21 mouse cellular contexts compared by ENCODE assay signal in genomic region chr11:4500826-4501225, GRCm38 (mm10). TPM values are rescaled to one million over a fixed set of nuclear protein-coding genes. Genes with fewer than 3 reads are reported as not detected.
DNase-seq lines count a peak whose midpoint lies in the region; ATAC-seq and TF ChIP-seq lines count a peak whose summit lies in the region.
"Had no signal": no experiment of that assay in that cellular context is flagged by ENCODE, and none has a peak within 500 bp of the region (broad histone marks: within the 10 kb centered on the region; RNA-seq: fewer than 3 reads in every experiment).

No protein-coding gene starts in this region.

- H3K9me3 ChIP-seq in intestine, postnatal 0 days (ENCODE audit: control insufficient read depth): no peaks in the 10 kb centered on the region
- H3K9me3 ChIP-seq in intestine, embryonic 16.5 days (ENCODE audit: control insufficient read depth, low read length): no peaks in the 10 kb centered on the region
- H3K9me3 ChIP-seq in midbrain, embryonic 14.5 days (ENCODE audit: control insufficient read depth, low read length): no peaks in the 10 kb centered on the region
- no peaks in the 10 kb centered on the region for H3K9me3 ChIP-seq in midbrain, embryonic 15.5 days
- H3K9me3 ChIP-seq: forebrain, embryonic 10.5 days; limb, embryonic 13.5 days; neural tube, embryonic 15.5 days; stomach, embryonic 15.5 days had no signal

- H3K27ac ChIP-seq in cerebellum, adult 2 months (ENCODE audit: insufficient read depth, low read length): no peak overlapping the region
- H3K27ac ChIP-seq in intestine, postnatal 0 days (ENCODE audit: low read depth, low read length): no peak overlapping the region
- no peak overlapping the region for H3K27ac ChIP-seq in intestine, embryonic 16.5 days (ENCODE audit: low read length)
- H3K27ac ChIP-seq in midbrain, embryonic 14.5 days (replicated peaks; ENCODE audit: low read depth, low read length): no peak overlapping the region
- no peak overlapping the region for H3K27ac ChIP-seq in midbrain, embryonic 15.5 days
- H3K27ac ChIP-seq: forebrain, embryonic 10.5 days; hindbrain, embryonic 14.5 days; limb, embryonic 13.5 days; neural tube, embryonic 15.5 days; stomach, embryonic 15.5 days had no signal

- peak; percentile 66; the same call in 1 of the 2 replicates for TF ChIP-seq CTCF in cerebellum, adult 2 months (IDR thresholded peaks at IDR 0.05; ENCODE audit: borderline replicate concordance, insufficient read depth, low read depth, low read length)
- peak; percentile 25; the same call in 1 of the 2 replicates for TF ChIP-seq CTCF in intestine, postnatal 0 days (IDR thresholded peaks at IDR 0.05; ENCODE audit: low read depth)

- TF ChIP-seq POLR2A in cerebellum, adult 2 months (IDR thresholded peaks at IDR 0.05; ENCODE audit: borderline replicate concordance, insufficient read depth, low read length): no peak

- H3K4me1 ChIP-seq in cerebellum, adult 2 months (ENCODE audit: control insufficient read depth, insufficient read depth, low read length): no peaks in the 10 kb centered on the region
- H3K4me1 ChIP-seq in intestine, postnatal 0 days (replicated peaks; ENCODE audit: control insufficient read depth, insufficient read depth, low read length): no peaks in the 10 kb centered on the region
- H3K4me1 ChIP-seq in intestine, embryonic 16.5 days (ENCODE audit: control insufficient read depth, insufficient read depth, low read length): no peaks in the 10 kb centered on the region
- no peaks in the 10 kb centered on the region for H3K4me1 ChIP-seq in midbrain, embryonic 14.5 days (ENCODE audit: control insufficient read depth, insufficient read depth, low read length)
- no peaks in the 10 kb centered on the region for H3K4me1 ChIP-seq in midbrain, embryonic 15.5 days
- H3K4me1 ChIP-seq: limb, embryonic 13.5 days; neural tube, embryonic 15.5 days; stomach, embryonic 15.5 days had no signal

- WGBS in cerebellum, adult 2 months: 93% methylated on average over 4 of the region's 4 CpGs
- 97% methylated on average over 4 of the region's 4 CpGs for WGBS in intestine, postnatal 0 days
- 94% methylated on average over 4 of the region's 4 CpGs for WGBS in intestine, embryonic 16.5 days
- WGBS in midbrain, embryonic 14.5 days: 90% methylated on average over 4 of the region's 4 CpGs
- 91% methylated on average over 4 of the region's 4 CpGs for WGBS in midbrain, embryonic 15.5 days

- DNase-seq in cerebellum, adult 2 months: no peak
- DNase-seq in cerebellum, adult 11-12 months: no peak
- peak; percentile 13 for DNase-seq in midbrain, embryonic 14.5 days
- no peak for DNase-seq in spleen, postnatal 14 days (ENCODE audit: low spot score in 2 of 2)
- DNase-seq: adrenal gland, adult 8-10 months; heart, postnatal 14 days; kidney, adult 9 months; lung, adult 2 months; retina, postnatal 1 day; thymus, postnatal 14 days had no signal

- H3K27me3 ChIP-seq in cerebellum, adult 2 months (ENCODE audit: control insufficient read depth, insufficient read depth, low read length): no peaks in the 10 kb centered on the region
- no peaks in the 10 kb centered on the region for H3K27me3 ChIP-seq in intestine, postnatal 0 days (replicated peaks; ENCODE audit: control insufficient read depth, insufficient read depth, low read length)
- H3K27me3 ChIP-seq in intestine, embryonic 16.5 days (replicated peaks; ENCODE audit: control insufficient read depth, insufficient read depth, low read length): no peaks in the 10 kb centered on the region
- H3K27me3 ChIP-seq in midbrain, embryonic 14.5 days (ENCODE audit: control insufficient read depth, insufficient read depth, low read length): no peaks in the 10 kb centered on the region
- no peaks in the 10 kb centered on the region for H3K27me3 ChIP-seq in midbrain, embryonic 15.5 days (replicated peaks)
- H3K27me3 ChIP-seq: limb, embryonic 13.5 days; neural tube, embryonic 15.5 days; stomach, embryonic 15.5 days had no signal

- H3K9ac ChIP-seq in intestine, postnatal 0 days (ENCODE audit: low read depth, low read length): no peak overlapping the region
- H3K9ac ChIP-seq in intestine, embryonic 16.5 days (ENCODE audit: low read depth, low read length): no peak overlapping the region
- no peak overlapping the region for H3K9ac ChIP-seq in midbrain, embryonic 14.5 days (replicated peaks; ENCODE audit: low read length)
- no peak overlapping the region for H3K9ac ChIP-seq in midbrain, embryonic 15.5 days
- H3K9ac ChIP-seq: hindbrain, embryonic 14.5 days; limb, embryonic 13.5 days; neural tube, embryonic 15.5 days; stomach, embryonic 15.5 days had no signal

- no peak overlapping the region for H3K4me3 ChIP-seq in cerebellum, adult 2 months (replicated peaks; ENCODE audit: insufficient read depth, low read depth, low read length)
- H3K4me3 ChIP-seq in intestine, postnatal 0 days (ENCODE audit: low read depth, low read length): no peak overlapping the region
- H3K4me3 ChIP-seq in intestine, embryonic 16.5 days (ENCODE audit: low read length): no peak overlapping the region
- no peak overlapping the region for H3K4me3 ChIP-seq in midbrain, embryonic 14.5 days (replicated peaks; ENCODE audit: low read depth, low read length)
- H3K4me3 ChIP-seq in midbrain, embryonic 15.5 days: no peak overlapping the region
- H3K4me3 ChIP-seq: forebrain, embryonic 10.5 days; limb, embryonic 13.5 days; neural tube, embryonic 15.5 days; stomach, embryonic 15.5 days had no signal

- no peak overlapping the region for H3K4me2 ChIP-seq in intestine, postnatal 0 days (replicated peaks; ENCODE audit: low read depth)
- no peak overlapping the region for H3K4me2 ChIP-seq in intestine, embryonic 16.5 days (ENCODE audit: low read depth, low read length)
- H3K4me2 ChIP-seq in midbrain, embryonic 14.5 days (ENCODE audit: low read length): no peak overlapping the region
- no peak overlapping the region for H3K4me2 ChIP-seq in midbrain, embryonic 15.5 days
- H3K4me2 ChIP-seq: hindbrain, embryonic 14.5 days; limb, embryonic 13.5 days; neural tube, embryonic 15.5 days; stomach, embryonic 15.5 days had no signal

- no peak for ATAC-seq in intestine, postnatal 0 days
- no peak for ATAC-seq in intestine, embryonic 16.5 days
- no peak for ATAC-seq in midbrain, embryonic 14.5 days (ENCODE audit: low FRiP score, low TSS enrichment)
- ATAC-seq in midbrain, embryonic 15.5 days (replicated peaks): no peak
- ATAC-seq in monocyte, adult 5-6 weeks (replicated peaks; ENCODE audit: insufficient number of reproducible peaks, low FRiP score, low TSS enrichment, poor library complexity, severe bottlenecking): no peak

- H3K36me3 ChIP-seq in intestine, postnatal 0 days (ENCODE audit: control insufficient read depth, insufficient read depth): peaks cover 55% of the 10 kb centered on the region
- peaks cover 17% of the 10 kb centered on the region for H3K36me3 ChIP-seq in intestine, embryonic 16.5 days (ENCODE audit: control insufficient read depth, insufficient read depth, low read length)
- H3K36me3 ChIP-seq in midbrain, embryonic 14.5 days (ENCODE audit: control insufficient read depth, insufficient read depth, low read length): peaks cover 71% of the 10 kb centered on the region
- H3K36me3 ChIP-seq in midbrain, embryonic 15.5 days (replicated peaks): peaks cover 24% of the 10 kb centered on the region

RNA-seq across cellular contexts. Expression of gene Hormad2, which starts 59.9 kb away (rescaled TPM):
- 0.05 and 0.08 TPM in 2 replicates for polyA plus RNA-seq in cerebellum, adult 2 months (2012; rRNA removed)
- polyA plus RNA-seq in intestine, postnatal 0 days (2015; fragmentation: Nextera tagmentation; extraction: Ambion mirVana): 0.21 and 0.25 TPM in 2 replicates
- polyA plus RNA-seq in intestine, embryonic 16.5 days (2015; fragmentation: Nextera tagmentation; extraction: Ambion mirVana): 0.22 and 0.35 TPM in 2 replicates
- 0.14 TPM in 1 of 2 replicates, not detected in the other for polyA plus RNA-seq in midbrain, embryonic 14.5 days (2014; fragmentation: Nextera tagmentation; extraction: Ambion mirVana)
- not detected in 2 replicates for polyA plus RNA-seq in midbrain, embryonic 15.5 days (2015; fragmentation: Nextera tagmentation; extraction: Ambion mirVana)
- not detected in 3 replicates for total RNA-seq in monocyte, adult 5-6 weeks (2017)
- total RNA-seq: heart, postnatal 14 days; layer of hippocampus, adult 18-20 months; megakaryocyte, adult 5-6 weeks had no signal
- polyA plus RNA-seq: neural tube, embryonic 15.5 days had no signal
